Mouse (Mus musculus) lung, embryonic 15.5 days (tissue): ENCODE results near the gene Frmd8. TPM values are rescaled to one million over a fixed set of nuclear protein-coding genes. Genes with fewer than 3 reads are reported as not detected.
A peak's percentile ranks its signal among the peaks of the same experiment; 100 is the strongest.
"Not testable (repeated sequence)": the region's sequence is repeated elsewhere in the genome, so short reads cannot be mapped to it uniquely, and the experiment has no call there.

ENCODE experiments used
- ATAC-seq: fragments of 200-750 bp; cut with Nextera tagmentation; 2 replicates; pipeline ENCODE4 v1.8.0; 2017; ENCODE audit warnings: moderate number of reproducible peaks, borderline replicate concordance; ENCODE audit not compliant: low FRiP score, low TSS enrichment; ENCODE audit errors: extremely low read depth
- H3K27ac ChIP-seq: fragments of 300-500 bp; sonication (generic); 2 replicates; pipeline ENCODE4 v1.5.1; 2015; ENCODE audit warnings: moderate library complexity, mild to moderate bottlenecking, inconsistent platforms
- H3K27me3 ChIP-seq: fragments of 300-500 bp; sonication (generic); 2 replicates; pipeline ENCODE4 v1.6.1; 2015; ENCODE audit warnings: inconsistent platforms
- H3K36me3 ChIP-seq: fragments of 300-500 bp; sonication (generic); 2 replicates; pipeline ENCODE4 v1.6.1; 2015; ENCODE audit warnings: inconsistent platforms
- H3K4me1 ChIP-seq: fragments of 300-500 bp; sonication (generic); 2 replicates; pipeline ENCODE4 v1.6.1; 2015; ENCODE audit warnings: inconsistent platforms
- H3K4me2 ChIP-seq: fragments of 300-500 bp; sonication (generic); 2 replicates; pipeline ENCODE4 v1.6.1; 2015; ENCODE audit warnings: inconsistent platforms, mild to moderate bottlenecking, moderate library complexity
- H3K4me3 ChIP-seq: fragments of 300-500 bp; sonication (generic); 2 replicates; pipeline ENCODE4 v1.5.1; 2015; ENCODE audit warnings: mild to moderate bottlenecking, inconsistent platforms
- H3K9ac ChIP-seq: fragments of 300-500 bp; sonication (generic); 2 replicates; pipeline ENCODE4 v1.6.1; 2015; ENCODE audit warnings: inconsistent platforms
- H3K9me3 ChIP-seq: fragments of 300-500 bp; sonication (generic); 2 replicates; pipeline ENCODE4 v1.6.1; 2016; ENCODE audit warnings: inconsistent platforms
- WGBS: fragments of 180-500 bp; shearing (Covaris S2); methylation state at CpG from one replicate; pipeline ENCODE4 v1.1.7; 2015; 5-methylcytosine and 5-hydroxymethylcytosine counted together
- polyA plus RNA-seq: library from polyadenylated mRNA; unstranded; fragments of >200 nt; fragmentation: Nextera tagmentation; extraction: Ambion mirVana; gene quantifications from 2 replicates; pipeline ENCODE4 v1.2.1, GENCODE M21; 2015

Frmd8 gene
- polyA plus RNA-seq, 1 experiment from 2014 or later: 53.0 TPM

- 83% methylated on average over 3 of the region's 3 CpGs for WGBS
- Histone ChIP-seq H3K36me3 (peaks cover 52% of the 10 kb centered on the region), H3K4me1 (peaks cover 20% of the 10 kb centered on the region), H3K27ac (no peak overlapping the region), H3K4me2 (no peak overlapping the region), H3K4me3 (no peak overlapping the region), H3K9ac (no peak overlapping the region), H3K27me3 (no peaks in the 10 kb centered on the region), H3K9me3 (no peaks in the 10 kb centered on the region)
- ATAC-seq: no peak
Observed at GRCm38 (mm10) chr19:5907275-5907674, 32.2 kb upstream of the Frmd8 start.

GRCm38 (mm10) chr19:5894002-5894678, 19.1 kb upstream of the Frmd8 start, which contains the start of gene Tigd3:
TSS of gene Tigd3 (minus strand) at chr19:5894149.
- WGBS: 2% methylated on average over 36 of the region's 36 CpGs
- ATAC-seq: peak; percentile 96
- H3K9me3 ChIP-seq: no peaks in the 10 kb centered on the region
- H3K36me3 ChIP-seq: peaks cover 32% of the 10 kb centered on the region
- peak within 1 kb of the TSS; percentile 62 for H3K4me3 ChIP-seq
- H3K9ac ChIP-seq: peak within 1 kb of the TSS; percentile 73
- no peaks in the 10 kb centered on the region for H3K27me3 ChIP-seq
- H3K4me1 ChIP-seq: peaks cover 22% of the 10 kb centered on the region
- peak within 1 kb of the TSS; percentile 61 for H3K27ac ChIP-seq
- peak within 1 kb of the TSS; percentile 96 for H3K4me2 ChIP-seq

- Histone ChIP-seq H3K4me2 (peak overlapping the region; percentile 96), H3K4me3 (peak overlapping the region; percentile 62), H3K9me3 (no peaks in the 10 kb centered on the region), H3K27ac (peak overlapping the region; percentile 61), H3K27me3 (no peaks in the 10 kb centered on the region), H3K36me3 (peaks cover 27% of the 10 kb centered on the region), H3K4me1 (peaks cover 22% of the 10 kb centered on the region), H3K9ac (peak overlapping the region; percentile 73)
- WGBS: 6% methylated on average over 31 of the region's 31 CpGs
- ATAC-seq: peak; percentile 12; the same call in 1 of the 2 replicates
Observed at GRCm38 (mm10) chr19:5893282-5894001, 18.4 kb upstream of the Frmd8 start.

- peak overlapping the region; percentile 96 for H3K4me2 ChIP-seq
- H3K27me3 ChIP-seq: no peaks in the 10 kb centered on the region
- WGBS: 92% methylated on average over 13 of the region's 13 CpGs
- no peak overlapping the region for H3K27ac ChIP-seq
- ATAC-seq: no peak
- no peak overlapping the region for H3K9ac ChIP-seq
- no peaks in the 10 kb centered on the region for H3K9me3 ChIP-seq
- H3K36me3 ChIP-seq: peaks cover 24% of the 10 kb centered on the region
- peak overlapping the region; percentile 62 for H3K4me3 ChIP-seq
- peaks cover 22% of the 10 kb centered on the region for H3K4me1 ChIP-seq
Observed at GRCm38 (mm10) chr19:5892735-5893134, 17.7 kb upstream of the Frmd8 start.

GRCm38 (mm10) chr19:5892262-5892661, 17.2 kb upstream of the Frmd8 start:
- Histone ChIP-seq H3K27me3 (no peaks in the 10 kb centered on the region), H3K36me3 (peaks cover 19% of the 10 kb centered on the region), H3K4me3 (no peak overlapping the region), H3K9me3 (no peaks in the 10 kb centered on the region), H3K27ac (no peak overlapping the region), H3K9ac (no peak overlapping the region), H3K4me1 (peaks cover 22% of the 10 kb centered on the region), H3K4me2 (no peak overlapping the region)
- 84% methylated on average over 7 of the region's 7 CpGs for WGBS
- no peak for ATAC-seq

- Histone ChIP-seq H3K4me2 (no peak overlapping the region), H3K9ac (no peak overlapping the region), H3K4me3 (no peak overlapping the region), H3K27me3 (no peaks in the 10 kb centered on the region), H3K27ac (no peak overlapping the region), H3K4me1 (peaks cover 22% of the 10 kb centered on the region), H3K9me3 (no peaks in the 10 kb centered on the region), H3K36me3 (peaks cover 15% of the 10 kb centered on the region)
- WGBS: 87% methylated on average over 12 of the region's 12 CpGs
- no peak for ATAC-seq
Observed at GRCm38 (mm10) chr19:5891521-5892258, 16.6 kb upstream of the Frmd8 start.

- no peak overlapping the region for H3K4me2 ChIP-seq
- ATAC-seq: no peak
- H3K4me3 ChIP-seq: no peak overlapping the region
- H3K27ac ChIP-seq: no peak overlapping the region
- no peaks in the 10 kb centered on the region for H3K36me3 ChIP-seq
- peaks cover 16% of the 10 kb centered on the region for H3K4me1 ChIP-seq
- no peak overlapping the region for H3K9ac ChIP-seq
- H3K27me3 ChIP-seq: no peaks in the 10 kb centered on the region
- H3K9me3 ChIP-seq: no peaks in the 10 kb centered on the region
- WGBS: 46% methylated on average over 4 of the region's 4 CpGs
Observed at GRCm38 (mm10) chr19:5889211-5889610, 14.1 kb upstream of the Frmd8 start.

- Histone ChIP-seq H3K4me1 (0 out of 2 replicates have a peak, but pooled peaks cover 3% of the 10 kb centered on the region), H3K27ac (no peak overlapping the region), H3K4me3 (no peak overlapping the region), H3K36me3 (no peaks in the 10 kb centered on the region), H3K27me3 (no peaks in the 10 kb centered on the region), H3K9ac (no peak overlapping the region), H3K9me3 (no peaks in the 10 kb centered on the region), H3K4me2 (no peak overlapping the region)
- WGBS: 60% methylated on average over 3 of the region's 3 CpGs
- no peak for ATAC-seq
Observed at GRCm38 (mm10) chr19:5887234-5887815, 12.3 kb upstream of the Frmd8 start.

- H3K27me3 ChIP-seq: no peaks in the 10 kb centered on the region
- H3K4me1 ChIP-seq: no peaks in the 10 kb centered on the region
- H3K9ac ChIP-seq: no peak overlapping the region
- H3K27ac ChIP-seq: no peak overlapping the region
- no peak for ATAC-seq
- no peak overlapping the region for H3K4me2 ChIP-seq
- WGBS: 60% methylated on average over 4 of the region's 4 CpGs
- H3K36me3 ChIP-seq: no peaks in the 10 kb centered on the region
- no peaks in the 10 kb centered on the region for H3K9me3 ChIP-seq
- H3K4me3 ChIP-seq: no peak overlapping the region
Observed at GRCm38 (mm10) chr19:5885838-5886237, 10.8 kb upstream of the Frmd8 start.

GRCm38 (mm10) chr19:5883935-5884334, 8.9 kb upstream of the Frmd8 start:
- Histone ChIP-seq H3K4me2 (no peak overlapping the region), H3K27me3 (no peaks in the 10 kb centered on the region), H3K27ac (no peak overlapping the region), H3K4me1 (peaks cover under 1% of the 10 kb centered on the region; the same call in 1 of the 2 replicates), H3K4me3 (no peak overlapping the region), H3K36me3 (no peaks in the 10 kb centered on the region), H3K9me3 (no peaks in the 10 kb centered on the region), H3K9ac (peak overlapping the region; percentile 13; the same call in 1 of the 2 replicates)
- ATAC-seq: no peak
- WGBS: 18% methylated on average over 1 of the region's 1 CpGs

- not testable (repeated sequence) for ATAC-seq, H3K4me2 ChIP-seq, H3K36me3 ChIP-seq, H3K9ac ChIP-seq, H3K27me3 ChIP-seq, H3K27ac ChIP-seq, H3K9me3 ChIP-seq, H3K4me3 ChIP-seq
- 70% methylated on average over 5 of the region's 5 CpGs for WGBS
- peaks cover 18% of the 10 kb centered on the region for H3K4me1 ChIP-seq
Observed at GRCm38 (mm10) chr19:5882079-5882478, 7.0 kb upstream of the Frmd8 start.
